Mouse (Mus musculus) spleen, adult 2 months (tissue): Measurements from ENCODE around the gene Vill. TPM values are rescaled to one million over a fixed set of nuclear protein-coding genes. Genes with fewer than 3 reads are reported as not detected.
A peak's percentile ranks its signal among the peaks of the same experiment; 100 is the strongest.

Experiments used
- DNase-seq, 2 experiments: peaks; one replicate each; pipeline versions ENCODE4 v3.0.0 to v3.0.0-alpha.2; 2012 to 2021; ENCODE audit warnings: low spot score in 2 of 2, low read depth in 1 of 2
- H3K27ac ChIP-seq: fragments of 200-500 bp; 2 replicates; pipeline ENCODE4 v1.5.1; 2012; ENCODE audit warnings: low read length, inconsistent platforms; ENCODE audit not compliant: insufficient read depth
- H3K27me3 ChIP-seq: fragments of 200-500 bp; 2 replicates; pipeline ENCODE4 v1.6.1; 2012; ENCODE audit warnings: mild to moderate bottlenecking, moderate library complexity, low read length, inconsistent platforms; ENCODE audit not compliant: control insufficient read depth, insufficient read depth
- H3K36me3 ChIP-seq: fragments of 200-500 bp; 2 replicates; pipeline ENCODE4 v1.6.1; 2012; ENCODE audit warnings: mild to moderate bottlenecking, low read length, inconsistent platforms; ENCODE audit not compliant: control insufficient read depth, insufficient read depth
- H3K4me1 ChIP-seq: fragments of 200-500 bp; 2 replicates; pipeline ENCODE4 v1.6.1; 2011; ENCODE audit warnings: inconsistent platforms; ENCODE audit not compliant: control insufficient read depth, insufficient read depth, insufficient read length
- H3K4me3 ChIP-seq: fragments of 200-500 bp; 2 replicates; pipeline ENCODE4 v1.5.1; 2011; ENCODE audit warnings: mild to moderate bottlenecking, inconsistent platforms; ENCODE audit not compliant: insufficient read depth, insufficient read length; ENCODE audit errors: extremely low read depth
- CTCF ChIP-seq: fragments of 200-500 bp; IDR thresholded peaks from 2 replicates; pipeline ENCODE4 v1.5.1; 2011; ENCODE audit warnings: mild to moderate bottlenecking, inconsistent platforms; ENCODE audit not compliant: insufficient read depth, insufficient read length, insufficient replicate concordance; ENCODE audit errors: extremely low read depth
- POLR2A ChIP-seq: fragments of 200-500 bp; IDR thresholded peaks from 2 replicates; pipeline ENCODE4 v1.6.1; 2011; ENCODE audit warnings: low read depth, low read length, inconsistent platforms
- WGBS: fragments of 180-500 bp; shearing (Covaris S2); methylation state at CpG from one replicate; pipeline ENCODE4 v1.1.7; 2018; 5-methylcytosine and 5-hydroxymethylcytosine counted together
- polyA plus RNA-seq: library from polyadenylated mRNA; depleted of rRNA; stranded (reverse); fragments of >200 nt; gene quantifications from 2 replicates; pipeline ENCODE4 v1.2.3, GENCODE M21; 2012

Vill gene
- polyA plus RNA-seq, 1 experiment, result 7.2 TPM

- no peak overlapping the region for H3K27ac ChIP-seq
- H3K4me3 ChIP-seq, result no peak overlapping the region
- WGBS, result 45% methylated on average over 4 of the region's 4 CpGs
- H3K36me3 ChIP-seq, result no peaks in the 10 kb centered on the region
- H3K27me3 ChIP-seq, result no peaks in the 10 kb centered on the region
- H3K4me1 ChIP-seq, result no peaks in the 10 kb centered on the region
- no peak for TF ChIP-seq CTCF
- no peak for TF ChIP-seq POLR2A
- DNase-seq, result no peak
These were observed 11.7 kb downstream of the Vill start for GRCm38 (mm10) chr9:119064296-119064695.

- WGBS, result 7% methylated on average over 6 of the region's 6 CpGs
- no peak overlapping the region for H3K4me3 ChIP-seq
- DNase-seq, result peak in 1 of 2 experiments; percentile 44
- H3K27me3 ChIP-seq, result no peaks in the 10 kb centered on the region
- no peak overlapping the region for H3K27ac ChIP-seq
- no peaks in the 10 kb centered on the region for H3K36me3 ChIP-seq
- TF ChIP-seq CTCF, result peak; percentile 74; the same call in 1 of the 2 replicates
- no peak for TF ChIP-seq POLR2A
- H3K4me1 ChIP-seq, result no peaks in the 10 kb centered on the region
These were observed 15.0 kb downstream of the Vill start for GRCm38 (mm10) chr9:119067601-119068000.

GRCm38 (mm10) chr9:119068266-119068665 is 15.7 kb downstream of the Vill start:
- H3K4me3 ChIP-seq, result no peak overlapping the region
- H3K4me1 ChIP-seq, result no peaks in the 10 kb centered on the region
- 93% methylated on average over 11 of the region's 11 CpGs for WGBS
- no peak for TF ChIP-seq POLR2A
- TF ChIP-seq CTCF, result no peak
- H3K27me3 ChIP-seq, result no peaks in the 10 kb centered on the region
- no peak overlapping the region for H3K27ac ChIP-seq
- no peak for DNase-seq
- H3K36me3 ChIP-seq, result no peaks in the 10 kb centered on the region

DNA sequence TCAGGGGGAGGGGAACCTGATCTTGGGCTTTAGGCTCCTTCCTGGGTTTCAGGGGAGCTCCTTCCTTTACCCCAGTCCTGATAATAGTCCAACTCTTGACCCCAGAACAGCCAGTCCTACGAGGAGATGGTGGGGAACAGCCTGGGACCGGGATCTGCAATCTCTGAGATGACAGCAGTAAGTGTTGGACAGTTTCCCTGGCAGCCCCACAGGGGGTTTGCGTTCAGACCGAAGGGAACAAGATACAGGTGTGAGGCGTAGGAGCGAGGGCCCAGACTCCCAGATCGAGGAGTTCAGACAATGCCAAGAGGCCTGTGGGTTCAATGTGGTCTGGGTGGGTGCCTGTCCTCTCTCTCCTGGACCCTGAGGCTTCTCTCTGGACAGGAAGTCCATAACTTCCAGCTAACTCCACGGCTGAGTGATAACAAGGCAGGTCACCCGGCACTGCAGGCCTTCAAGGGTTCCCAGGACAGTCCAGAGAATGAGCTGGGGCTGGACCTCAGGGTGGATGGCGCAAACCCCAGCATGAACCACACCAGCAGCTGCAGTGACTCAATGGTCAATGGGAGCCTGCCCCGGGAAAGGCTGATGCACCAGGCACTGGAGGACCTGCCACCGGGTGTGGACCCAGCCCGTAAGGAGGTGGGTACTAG is 17.7 kb downstream of the Vill start:
- Histone ChIP-seq H3K36me3 (no peaks in the 10 kb centered on the region), H3K4me3 (no peak overlapping the region), H3K4me1 (no peaks in the 10 kb centered on the region), H3K27ac (no peak overlapping the region), H3K27me3 (no peaks in the 10 kb centered on the region)
- TF ChIP-seq CTCF, result no peak
- no peak for DNase-seq
- WGBS, result 87% methylated on average over 13 of the region's 13 CpGs

DNA sequence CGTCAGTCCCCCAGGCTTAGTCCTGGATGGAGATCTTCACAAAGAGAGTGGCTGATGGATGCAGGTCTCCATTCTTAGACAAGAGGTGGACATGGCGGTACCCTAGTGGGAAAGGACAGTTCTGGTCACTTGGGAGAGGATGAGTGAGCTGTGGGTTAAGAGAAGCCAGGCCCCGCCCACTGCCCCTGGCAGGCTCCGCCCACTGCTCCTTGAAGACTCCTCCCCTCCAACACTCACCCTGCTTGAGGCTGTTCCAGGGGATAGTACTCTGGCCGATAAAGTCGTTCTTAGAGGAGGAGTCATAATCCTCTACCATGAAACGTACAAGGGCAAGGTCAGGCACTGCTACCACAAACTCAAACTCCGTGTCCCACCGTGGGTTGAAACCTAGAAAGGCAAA is 19.2 kb downstream of the Vill start:
- no peak for TF ChIP-seq POLR2A
- no peak for TF ChIP-seq CTCF
- Histone ChIP-seq H3K4me1 (no peaks in the 10 kb centered on the region), H3K27ac (no peak overlapping the region), H3K4me3 (no peak overlapping the region), H3K36me3 (no peaks in the 10 kb centered on the region), H3K27me3 (no peaks in the 10 kb centered on the region)
- DNase-seq, result no peak
- WGBS, result 90% methylated on average over 9 of the region's 9 CpGs

DNA sequence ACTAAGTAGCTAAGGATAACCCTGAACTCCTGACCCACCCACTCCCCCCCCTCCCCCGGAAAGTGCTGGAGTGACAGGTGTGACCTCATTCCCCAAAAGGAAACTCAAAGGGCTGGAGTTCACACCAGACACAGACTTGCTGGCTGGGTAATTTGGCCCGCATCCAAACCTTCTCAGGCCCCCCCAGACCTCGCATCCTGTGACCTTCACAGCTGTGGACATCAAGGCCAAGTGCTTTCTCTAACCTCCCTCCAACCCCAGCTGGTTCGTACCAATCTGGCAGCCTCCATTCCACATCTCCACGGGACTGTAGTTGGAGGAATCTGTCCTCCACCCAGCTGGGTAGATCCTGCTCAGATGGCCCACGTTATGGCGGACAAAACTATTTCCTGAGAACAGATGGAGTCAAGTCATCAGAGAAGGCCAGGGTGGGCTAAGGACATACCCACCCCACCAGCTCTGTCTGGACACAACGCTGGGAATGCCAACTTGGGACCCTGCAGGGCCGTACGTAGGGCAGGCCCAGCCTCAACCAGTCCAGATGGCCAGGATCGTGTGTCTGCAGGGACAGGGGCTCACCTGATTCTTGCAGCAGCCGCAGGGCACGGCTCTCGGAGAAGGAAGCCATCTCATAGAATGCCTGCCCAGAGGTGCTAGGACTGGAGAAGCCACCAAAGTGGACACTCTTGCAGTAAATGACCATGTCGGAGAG is 20.8 kb downstream of the Vill start:
- WGBS, result 85% methylated on average over 15 of the region's 15 CpGs
- no peaks in the 10 kb centered on the region for H3K27me3 ChIP-seq
- DNase-seq, result no peak

GRCm38 (mm10) chr9:119075685-119076084 is 23.1 kb downstream of the Vill start:
- no peak for DNase-seq
- Histone ChIP-seq H3K4me3 (no peak overlapping the region), H3K36me3 (no peaks in the 10 kb centered on the region), H3K27me3 (no peaks in the 10 kb centered on the region), H3K4me1 (no peaks in the 10 kb centered on the region), H3K27ac (no peak overlapping the region)
- TF ChIP-seq POLR2A (no peak), CTCF (no peak)
- whole genome bisulfite sequencing, result 85% methylated on average over 16 of the region's 16 CpGs

More for the DNA sequence above, 20.8 kb downstream of the Vill start:
- Histone ChIP-seq H3K4me1 (no peaks in the 10 kb centered on the region), H3K36me3 (no peaks in the 10 kb centered on the region), H3K27ac (no peak overlapping the region), H3K4me3 (no peak overlapping the region)
- TF ChIP-seq POLR2A (no peak), CTCF (no peak)
